Mouse (Mus musculus): ENCODE data around the gene Nr4a1.

DNA sequence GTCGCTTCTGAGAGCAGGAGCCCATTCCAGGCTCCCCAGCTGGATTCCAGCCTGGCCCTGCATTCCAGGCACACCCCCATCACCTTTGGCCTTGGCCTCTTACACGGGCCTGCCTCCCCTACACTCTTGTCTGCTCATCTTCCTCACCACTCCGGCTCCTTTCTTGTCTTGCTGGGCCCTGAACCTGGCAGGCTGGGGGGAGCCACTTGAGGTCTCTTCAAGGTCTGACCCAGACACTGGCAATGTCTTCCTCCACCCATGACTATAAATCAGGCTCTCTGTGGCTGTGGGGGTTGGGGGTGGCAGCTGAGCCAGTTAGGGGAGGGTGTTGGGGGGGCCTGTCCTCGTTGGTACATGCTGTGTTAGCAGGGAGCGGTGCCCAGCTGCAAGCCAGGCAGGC is 24.5 kb downstream of the Nr4a1 start:
- TF ChIP-seq FLI1 (IDR thresholded peaks at IDR 0.05; ENCODE audit: low read length) (no peak), GATA1 (IDR thresholded peaks at IDR 0.05; ENCODE audit: borderline replicate concordance, low read length) (no peak)
